Mouse (Mus musculus) E14TG2a.4 (cell line): ENCODE results near the gene Ccnd1.

Experiments used
- CTCF ChIP-seq: conservative IDR thresholded peaks from 2 replicates; pipeline ENCODE4 v1.5.1; 2014; ENCODE audit warnings: low read length
- NANOG ChIP-seq: IDR thresholded peaks from 2 replicates; pipeline ENCODE4 v1.6.1; 2014; ENCODE audit warnings: borderline replicate concordance, low read length, mixed read lengths
- POU5F1 ChIP-seq: IDR thresholded peaks from 2 replicates; pipeline ENCODE4 v1.6.1; 2014; ENCODE audit warnings: low read length, borderline replicate concordance

DNA sequence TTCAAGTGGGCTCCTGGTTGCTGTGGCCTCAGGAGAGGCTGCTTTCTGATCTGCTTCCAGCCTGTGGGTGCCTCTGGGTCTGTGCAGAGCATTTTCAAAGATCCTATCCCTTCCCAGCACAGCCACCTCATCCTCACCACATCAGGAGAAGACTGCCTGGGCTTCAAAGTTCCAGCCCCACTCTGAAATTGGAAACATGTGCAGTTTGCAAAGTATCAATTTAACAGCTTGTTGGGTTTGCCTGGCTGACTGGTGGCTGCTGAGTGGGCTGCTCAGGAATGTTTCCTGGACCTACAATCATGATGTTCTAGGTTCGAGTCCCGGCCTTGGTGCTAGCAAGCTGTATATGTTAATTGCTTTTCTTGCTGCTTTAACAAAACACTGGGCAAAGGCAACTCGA is 49.1 kb upstream of the Ccnd1 start:
- TF ChIP-seq CTCF (no peak), NANOG (no peak), POU5F1 (no peak)
